Mouse (Mus musculus): ENCODE measurements around the gene Gpx8.

The Gpx8 gene

GRCm38 (mm10) chr13:113046211-113046883 is at the start of gene Gpx8:
Gene Gpx8 (minus strand): TSS chr13:113046410.
- DNase-seq (ENCODE audit: low read depth, low spot score): peak; percentile 58

- no peak for DNase-seq (ENCODE audit: low read depth, low spot score)
Observed at GRCm38 (mm10) chr13:113094618-113095017, 48.4 kb upstream of the Gpx8 start.

GRCm38 (mm10) chr13:113090489-113090888 is 44.3 kb upstream of the Gpx8 start:
- DNase-seq (ENCODE audit: low read depth, low spot score): no peak

GRCm38 (mm10) chr13:113087226-113088017 is 41.2 kb upstream of the Gpx8 start:
- no peak for DNase-seq (ENCODE audit: low read depth, low spot score)

GRCm38 (mm10) chr13:113084732-113085131 is 38.5 kb upstream of the Gpx8 start:
- no peak for DNase-seq (ENCODE audit: low read depth, low spot score)

GRCm38 (mm10) chr13:113082101-113082500 is 35.9 kb upstream of the Gpx8 start:
- DNase-seq (ENCODE audit: low read depth, low spot score): no peak

GRCm38 (mm10) chr13:113079021-113079420 is 32.8 kb upstream of the Gpx8 start:
- DNase-seq (ENCODE audit: low read depth, low spot score): no peak

GRCm38 (mm10) chr13:113064542-113064941 is 18.3 kb upstream of the Gpx8 start:
- no peak for DNase-seq (ENCODE audit: low read depth, low spot score)

GRCm38 (mm10) chr13:113061746-113062145 is 15.5 kb upstream of the Gpx8 start:
- DNase-seq (ENCODE audit: low read depth, low spot score): no peak

- DNase-seq (ENCODE audit: low read depth, low spot score): no peak
Observed at GRCm38 (mm10) chr13:113055826-113056225, 9.6 kb upstream of the Gpx8 start.

- no peak for DNase-seq (ENCODE audit: low read depth, low spot score)
Observed at GRCm38 (mm10) chr13:113054230-113054629, 8.0 kb upstream of the Gpx8 start.

- peak; percentile 14 for DNase-seq (ENCODE audit: low read depth, low spot score)
Observed at GRCm38 (mm10) chr13:113047647-113048046, 1.4 kb upstream of the Gpx8 start.

GRCm38 (mm10) chr13:113047018-113047417 is 808 bp upstream of the Gpx8 start:
- DNase-seq (ENCODE audit: low read depth, low spot score): no peak

GRCm38 (mm10) chr13:113045458-113046110 is 626 bp downstream of the Gpx8 start:
- DNase-seq (ENCODE audit: low read depth, low spot score): no peak

GRCm38 (mm10) chr13:113044876-113045275 is 1.3 kb downstream of the Gpx8 start:
- DNase-seq (ENCODE audit: low read depth, low spot score): no peak

- peak; percentile 96 for DNase-seq (ENCODE audit: low read depth, low spot score)
Observed at GRCm38 (mm10) chr13:113035852-113036251, 10.4 kb downstream of the Gpx8 start.

GRCm38 (mm10) chr13:113034950-113035421 is 11.2 kb downstream of the Gpx8 start, which contains the start of gene Cdc20b:
Gene Cdc20b (plus strand): TSS chr13:113035111.
- peak; percentile 45 for DNase-seq (ENCODE audit: low read depth, low spot score)

- no peak for DNase-seq (ENCODE audit: low read depth, low spot score)
Observed at GRCm38 (mm10) chr13:113034271-113034886, 11.8 kb downstream of the Gpx8 start.

GRCm38 (mm10) chr13:113032831-113033230 is 13.4 kb downstream of the Gpx8 start:
- no peak for DNase-seq (ENCODE audit: low read depth, low spot score)

- DNase-seq (ENCODE audit: low read depth, low spot score): peak; percentile 70
Observed at GRCm38 (mm10) chr13:113031792-113032571, 14.2 kb downstream of the Gpx8 start.

- peak; percentile 29 for DNase-seq (ENCODE audit: low read depth, low spot score)
Observed at GRCm38 (mm10) chr13:113031351-113031750, 14.9 kb downstream of the Gpx8 start.

All from ES-CJ7 (cell line).